Mouse (Mus musculus): Measurements from ENCODE around the gene Meis2.

The Meis2 gene

DNA sequence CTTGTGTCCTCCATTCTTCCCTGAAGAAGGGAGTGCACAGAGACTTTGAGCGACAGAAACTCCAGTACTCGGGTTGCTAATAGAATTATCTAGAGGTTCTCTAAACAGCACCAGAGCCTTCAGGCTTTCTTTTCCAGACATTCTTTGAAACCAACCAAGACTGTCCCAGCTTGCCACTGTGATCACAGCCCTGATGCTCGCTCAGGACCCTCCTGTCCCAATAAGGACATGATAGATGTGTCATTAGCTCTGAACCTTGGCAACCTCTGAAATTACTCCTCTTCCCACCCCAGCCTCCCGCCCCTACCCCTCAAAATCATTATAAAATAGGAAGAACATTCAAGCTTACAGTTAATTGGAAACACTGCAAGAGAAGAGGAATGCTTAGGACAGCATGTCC, 71.8 kb downstream of the Meis2 start:
- no peak for DNase-seq

DNA sequence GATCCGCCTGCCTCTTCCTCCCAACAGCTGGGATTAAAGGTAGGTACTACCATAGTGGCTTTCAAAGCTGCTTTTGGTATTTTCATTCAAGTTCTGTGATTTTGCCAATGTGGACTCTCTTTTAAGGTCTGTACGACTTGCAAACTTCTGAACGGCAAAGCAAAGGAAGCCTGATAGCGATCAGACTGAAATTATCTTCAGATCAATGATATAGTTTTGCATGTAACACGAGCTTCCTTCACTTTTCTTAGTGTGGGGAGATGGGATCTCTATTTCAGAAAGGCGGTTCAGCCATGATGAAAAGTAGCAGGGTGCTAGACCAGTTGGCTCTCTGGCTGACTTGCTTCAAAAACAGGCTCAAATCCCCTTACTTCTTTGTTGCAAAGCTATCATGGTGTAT, 76.4 kb downstream of the Meis2 start:
- DNase-seq, result no peak

DNA sequence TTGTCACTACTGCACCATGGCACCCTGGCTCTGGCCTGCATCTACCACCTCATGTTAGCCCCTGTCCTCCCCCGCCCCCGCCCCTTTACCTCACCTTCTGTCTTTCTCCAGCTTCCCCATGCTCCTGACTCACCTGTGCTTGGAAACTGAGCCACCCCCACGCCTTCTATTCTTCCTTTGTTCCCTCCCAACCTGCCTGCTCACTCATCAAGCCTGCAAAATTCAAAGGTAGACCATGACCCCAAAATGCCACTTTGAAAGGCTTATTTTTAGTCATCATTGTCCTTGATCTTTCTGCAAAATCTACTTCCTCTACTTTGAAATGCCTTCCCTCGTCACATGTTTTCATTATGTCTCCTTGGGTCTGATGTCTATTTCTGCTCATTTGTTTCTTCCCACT, 77.2 kb downstream of the Meis2 start:
- DNase-seq, result no peak

DNA sequence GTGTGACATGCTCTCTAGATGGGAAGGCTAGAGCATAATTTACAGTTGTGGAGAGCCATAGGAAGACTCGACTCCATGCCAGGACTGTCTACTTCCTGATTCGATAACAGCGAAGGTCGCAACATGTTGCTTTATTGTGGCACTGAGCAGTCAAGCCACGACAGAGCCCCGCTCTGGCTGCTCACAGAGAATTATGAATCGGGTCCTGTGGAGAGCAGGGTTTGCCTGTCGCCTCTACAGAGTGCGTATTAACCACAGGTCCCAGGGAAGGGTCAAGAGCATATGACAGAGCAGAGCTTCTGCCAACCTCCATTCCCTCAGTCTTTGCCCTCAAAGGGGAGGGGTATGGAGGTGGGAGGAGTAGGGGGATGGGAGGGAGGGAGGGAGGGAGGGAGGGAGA, 80.7 kb downstream of the Meis2 start:
- DNase-seq, result no peak

DNA sequence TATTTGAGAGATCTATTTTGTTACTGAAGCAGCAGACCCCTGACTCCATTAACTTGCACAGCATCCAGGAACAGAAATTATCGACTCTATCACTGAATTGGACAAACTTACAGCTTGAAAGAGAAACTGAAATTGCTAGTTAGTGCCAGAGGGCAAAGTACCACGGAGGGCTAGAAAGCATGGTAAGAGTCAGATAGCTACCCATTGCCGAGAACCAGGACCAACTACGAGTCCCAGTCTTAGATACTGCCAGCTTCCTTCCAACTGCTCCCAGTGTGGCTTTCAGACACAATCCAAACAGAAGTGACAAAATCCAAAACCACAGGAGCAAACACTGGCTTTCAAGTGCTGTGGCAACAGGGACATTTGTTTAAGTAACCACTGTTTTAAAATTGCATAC, 81.2 kb downstream of the Meis2 start:
- no peak for DNase-seq

DNA sequence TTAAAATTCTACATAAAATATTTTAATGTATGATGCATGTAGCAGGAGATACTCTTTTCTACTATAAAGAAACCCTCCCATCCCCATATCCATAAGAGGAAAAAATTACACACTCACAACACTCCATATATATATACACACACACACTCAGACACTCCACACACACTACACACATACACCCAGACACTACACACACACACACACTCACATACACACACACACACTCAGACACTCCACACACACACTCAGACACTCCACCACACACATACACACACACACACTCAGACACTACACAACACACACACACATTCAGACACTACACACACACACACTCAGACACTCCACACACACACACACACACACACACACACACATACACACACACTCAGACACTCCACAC, 85.1 kb downstream of the Meis2 start:
- no peak for DNase-seq

DNA sequence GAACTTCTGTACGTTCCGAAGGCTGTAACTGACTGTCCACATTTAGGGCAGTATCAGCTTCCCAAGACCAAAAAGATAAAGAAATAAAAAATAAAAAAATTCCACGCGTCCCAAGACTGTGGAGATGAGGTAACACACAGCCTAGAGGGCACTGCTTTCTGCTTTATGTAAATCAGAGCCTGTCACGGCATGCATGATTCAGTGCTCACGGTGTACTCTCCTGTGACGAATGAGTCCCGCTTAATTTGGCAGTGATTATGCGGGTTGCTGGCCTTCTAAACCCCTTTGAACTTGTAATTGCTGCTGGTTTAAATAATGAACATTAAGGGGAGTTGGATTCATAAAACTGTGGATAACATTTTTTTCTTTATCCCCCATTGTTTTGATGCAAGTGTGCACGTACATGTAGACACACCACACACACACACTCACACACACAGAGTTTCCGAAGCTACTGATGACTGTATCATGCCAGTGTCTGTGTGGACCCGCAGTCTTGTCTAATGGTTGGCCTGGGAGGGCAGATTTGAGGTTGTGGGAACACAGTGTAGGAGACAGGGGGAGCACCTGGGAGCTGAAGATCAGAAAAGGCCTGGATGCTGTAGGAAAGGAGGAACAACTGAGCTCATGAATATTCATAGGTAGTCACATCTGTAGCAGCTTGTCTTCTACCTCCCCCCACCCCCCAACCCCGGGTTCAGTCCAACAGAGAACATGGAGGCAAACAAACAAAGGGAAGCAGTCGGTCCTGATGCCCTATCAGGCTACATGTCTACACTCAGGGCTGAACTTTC, 85.8 kb downstream of the Meis2 start:
- DNase-seq, result no peak

DNA sequence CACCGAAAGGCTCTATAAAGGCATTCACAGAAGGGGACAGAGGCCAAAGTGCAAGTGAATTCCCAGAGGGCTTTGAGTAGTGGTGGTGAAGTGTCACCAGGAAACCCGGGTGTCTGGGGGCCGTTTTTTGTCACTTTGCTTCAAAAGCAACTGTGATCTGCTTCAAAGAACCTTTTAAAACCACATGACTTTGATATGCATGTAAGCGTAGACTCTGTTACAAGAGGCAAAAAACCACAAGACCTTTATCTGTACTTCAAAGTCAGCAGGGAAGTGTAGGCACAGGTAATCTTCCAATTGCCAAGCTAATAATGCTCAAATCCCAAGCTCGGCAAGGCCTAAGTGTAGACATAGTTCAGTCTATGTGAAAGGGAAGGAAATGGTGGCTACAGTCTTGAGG, 87.0 kb downstream of the Meis2 start:
- no peak for DNase-seq

DNA sequence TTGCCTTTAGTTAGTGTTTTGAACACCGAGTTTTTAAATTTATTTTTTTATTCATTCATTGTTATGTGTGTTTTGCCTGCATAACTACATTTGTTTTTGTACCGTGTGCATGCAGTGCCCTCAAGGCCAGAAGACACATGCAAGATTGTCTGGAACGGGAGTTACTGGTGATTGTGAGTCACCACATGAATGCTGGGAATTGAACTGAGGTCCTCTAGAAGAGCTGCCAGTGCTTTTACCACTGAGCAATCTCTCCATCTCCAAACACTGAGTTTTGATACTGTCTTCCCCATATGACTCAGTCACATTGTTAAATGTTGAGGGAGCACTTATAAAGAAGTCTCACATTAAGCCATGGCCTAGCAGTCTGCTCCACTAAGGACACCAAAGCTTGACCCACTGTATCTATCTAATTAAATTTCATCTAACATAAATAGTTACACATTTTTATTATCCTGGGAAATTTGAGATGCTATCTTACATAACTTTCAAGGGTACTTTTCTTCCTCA, 94.3 kb downstream of the Meis2 start:
- DNase-seq, result no peak

DNA sequence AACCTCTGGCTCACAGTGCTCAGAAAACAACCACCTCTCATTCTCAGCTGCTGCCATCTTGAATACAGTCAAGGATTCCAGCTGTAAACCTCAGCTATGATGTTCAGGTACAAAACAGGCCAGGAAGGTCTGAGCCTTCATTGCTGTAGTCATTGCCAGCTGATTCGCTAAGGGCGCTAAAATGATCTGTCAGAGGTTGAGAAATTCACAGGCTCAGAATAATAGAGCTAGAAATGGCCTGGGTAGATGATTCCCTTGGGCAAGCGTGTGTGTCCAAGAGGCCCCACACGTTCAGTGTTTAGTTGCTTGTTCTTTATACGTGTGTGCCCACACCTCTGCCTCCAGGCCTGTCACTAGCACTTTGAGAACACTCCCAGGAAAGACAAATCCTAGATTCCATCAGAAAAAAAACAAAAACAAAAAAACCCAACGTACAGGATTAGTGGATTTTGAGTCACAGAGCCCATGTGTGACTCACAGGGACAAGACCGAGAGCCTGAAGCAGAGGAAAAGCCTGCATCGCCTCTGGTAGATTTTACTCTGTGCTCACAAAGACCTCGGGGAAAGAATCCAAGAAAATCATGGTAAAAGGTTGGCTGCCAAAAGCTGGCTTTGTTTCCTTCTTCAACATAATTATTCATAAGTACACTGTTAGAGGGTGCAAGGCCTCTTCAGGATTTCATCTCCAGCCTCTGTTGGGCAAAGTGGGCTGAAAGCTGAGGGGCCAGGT, 95.4 kb downstream of the Meis2 start:
- DNase-seq, result no peak

DNA sequence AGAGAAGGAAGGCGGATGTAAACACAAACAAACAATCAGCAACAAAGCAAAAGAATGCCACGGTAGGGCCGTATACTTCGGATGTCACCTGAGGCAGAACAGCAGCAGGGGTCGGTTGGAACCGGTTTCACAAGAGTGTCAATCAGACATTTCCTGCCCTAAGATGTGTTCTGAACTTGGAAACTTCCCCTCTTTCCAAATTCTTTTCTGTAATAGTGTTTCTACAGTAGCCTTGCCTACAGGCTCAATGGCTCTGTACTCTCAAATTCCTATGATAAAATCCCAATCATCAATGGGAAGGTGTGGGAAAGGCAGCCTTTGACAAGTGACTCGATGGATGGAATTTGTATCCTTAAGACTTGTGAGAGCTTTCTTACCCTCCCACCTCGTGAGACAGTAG, 96.4 kb downstream of the Meis2 start:
- DNase-seq, result no peak

DNA sequence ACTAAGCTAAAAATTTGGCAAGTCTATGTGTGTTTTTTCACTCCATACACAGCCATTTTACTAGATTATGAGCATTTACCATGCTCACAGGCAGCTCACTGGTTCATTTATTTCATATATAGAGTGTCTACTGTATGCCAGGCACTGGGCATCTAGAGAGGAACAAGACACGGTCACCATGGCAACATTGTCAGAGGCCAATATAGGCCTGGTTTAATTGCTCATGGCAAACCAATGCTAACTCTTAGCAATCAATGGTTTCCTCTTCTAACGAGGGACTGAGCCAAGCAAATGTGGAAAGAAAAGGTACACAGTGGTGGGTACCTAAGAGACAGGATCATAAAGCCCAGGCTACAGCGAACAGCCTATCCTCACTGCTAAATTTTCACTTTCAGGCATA, 100.7 kb downstream of the Meis2 start:
- DNase-seq, result no peak

DNA sequence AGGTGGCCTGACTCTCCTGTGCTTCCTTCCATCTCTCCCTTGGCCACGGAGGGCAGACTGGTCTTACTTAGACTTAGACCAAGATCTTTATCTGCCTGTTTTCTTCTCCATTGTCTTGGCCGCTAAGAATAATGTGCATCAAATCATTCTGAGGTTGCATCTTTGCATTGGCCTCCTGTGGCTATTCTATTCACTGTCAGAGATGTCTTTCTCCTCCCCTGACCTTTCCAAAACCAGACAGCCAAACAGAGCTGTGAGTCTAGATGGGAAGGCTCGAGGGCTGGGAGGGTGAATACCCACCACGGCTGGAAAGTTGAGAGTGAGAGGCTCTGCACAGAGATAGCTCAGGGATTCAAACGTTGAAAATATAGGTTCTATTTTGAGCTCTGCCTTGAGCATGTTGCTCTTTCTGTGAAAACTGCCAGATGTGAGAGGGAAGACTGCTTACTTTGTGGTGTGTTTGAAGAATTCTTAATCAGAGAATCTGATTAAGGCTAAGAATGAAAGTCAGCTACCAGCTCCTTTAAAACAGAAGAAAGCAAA, 102.3 kb downstream of the Meis2 start:
- no peak for DNase-seq

DNA sequence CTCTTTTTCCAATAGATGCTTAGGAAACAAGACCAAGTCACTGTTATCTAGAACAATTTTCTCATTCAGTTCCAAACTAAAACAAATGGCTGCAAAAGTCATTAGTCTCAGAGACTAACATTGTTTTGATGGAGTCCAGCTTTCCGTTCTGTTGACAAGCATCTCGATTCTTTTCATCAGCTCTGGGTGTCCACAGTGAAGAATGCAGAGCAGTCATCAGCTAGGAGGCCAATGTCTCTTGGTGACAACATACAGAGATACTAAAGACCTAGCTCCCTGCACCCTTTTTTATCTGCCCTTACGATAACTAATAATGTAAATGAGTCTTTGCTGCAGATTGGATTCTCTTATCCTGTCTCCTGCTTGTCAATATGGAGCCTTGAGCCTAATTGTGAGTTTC, 102.9 kb downstream of the Meis2 start:
- no peak for DNase-seq

DNA sequence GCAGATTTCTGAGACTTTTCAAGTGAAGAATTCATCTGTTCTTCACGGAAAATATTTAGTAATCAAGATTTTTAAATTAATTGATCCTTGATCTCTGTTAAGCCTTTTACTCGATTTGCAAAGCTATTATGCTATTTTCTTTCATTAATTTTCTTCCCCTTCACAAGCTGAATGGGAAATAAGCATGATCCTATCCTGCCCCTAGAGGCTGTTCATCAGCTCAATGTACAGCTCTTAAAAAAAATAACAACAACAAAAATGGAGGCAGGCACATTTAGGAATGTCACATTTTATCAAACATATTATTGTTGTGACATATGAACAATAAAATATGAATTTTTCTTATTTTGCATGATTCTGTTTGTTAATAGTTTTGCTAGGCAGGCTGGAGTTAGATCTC, 103.5 kb downstream of the Meis2 start:
- no peak for DNase-seq

DNA sequence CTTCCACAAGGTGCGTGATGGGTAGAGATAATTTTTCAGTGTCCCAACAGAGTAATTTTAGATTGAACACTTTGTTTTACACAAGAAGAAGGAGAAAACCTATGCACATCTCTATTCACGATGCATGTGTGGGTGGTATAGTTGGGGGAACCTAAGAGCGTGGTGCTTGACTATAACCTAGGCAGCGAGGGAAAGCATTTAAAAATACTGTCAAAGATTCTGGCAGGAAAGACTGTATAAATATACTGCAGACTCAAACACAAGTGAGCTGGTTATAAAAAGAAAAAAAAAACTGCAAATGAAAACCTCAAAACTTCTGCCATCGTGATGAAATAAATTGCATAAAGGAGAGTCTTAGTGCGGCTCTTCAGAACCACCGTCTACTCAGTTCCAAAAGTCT, 105.0 kb downstream of the Meis2 start:
- no peak for DNase-seq

DNA sequence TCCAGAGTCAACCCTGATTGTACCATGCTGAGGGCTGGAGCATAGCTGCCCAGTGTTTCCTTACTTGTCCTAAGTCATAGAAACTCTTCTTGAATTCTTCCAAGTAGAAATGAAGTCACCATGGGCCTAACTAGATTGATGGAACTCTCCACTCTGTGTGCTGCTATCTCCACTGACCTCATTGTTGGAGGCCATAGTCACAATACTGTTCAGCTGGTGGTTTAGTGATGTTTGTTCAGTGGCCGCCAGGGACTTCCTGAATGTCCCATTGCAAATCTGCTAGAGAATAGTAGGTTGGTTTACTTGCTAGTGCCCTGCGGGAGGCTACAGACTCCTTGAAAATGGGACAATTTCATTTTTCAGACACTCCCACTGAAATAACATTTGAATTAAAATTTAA, 108.9 kb downstream of the Meis2 start:
- DNase-seq, result no peak

DNA sequence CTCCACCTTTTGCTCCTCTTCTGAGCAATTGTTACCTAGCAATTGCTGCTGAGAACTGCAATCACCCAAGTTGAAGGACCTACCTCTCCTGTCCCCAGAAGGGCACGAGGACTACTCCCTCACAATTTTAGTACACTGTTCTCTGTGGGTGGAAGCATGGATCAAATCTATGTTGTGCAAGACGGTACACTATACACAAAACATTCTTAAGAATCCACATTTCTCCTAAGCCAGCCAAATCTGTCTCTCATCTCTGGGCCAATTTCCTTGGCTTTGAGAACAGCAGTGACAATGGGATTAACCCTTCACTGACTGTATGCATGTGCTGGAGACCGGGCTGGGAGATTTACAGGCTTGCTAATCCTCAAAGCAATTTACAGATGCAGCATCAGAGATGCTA, 115.0 kb downstream of the Meis2 start:
- no peak for DNase-seq

DNA sequence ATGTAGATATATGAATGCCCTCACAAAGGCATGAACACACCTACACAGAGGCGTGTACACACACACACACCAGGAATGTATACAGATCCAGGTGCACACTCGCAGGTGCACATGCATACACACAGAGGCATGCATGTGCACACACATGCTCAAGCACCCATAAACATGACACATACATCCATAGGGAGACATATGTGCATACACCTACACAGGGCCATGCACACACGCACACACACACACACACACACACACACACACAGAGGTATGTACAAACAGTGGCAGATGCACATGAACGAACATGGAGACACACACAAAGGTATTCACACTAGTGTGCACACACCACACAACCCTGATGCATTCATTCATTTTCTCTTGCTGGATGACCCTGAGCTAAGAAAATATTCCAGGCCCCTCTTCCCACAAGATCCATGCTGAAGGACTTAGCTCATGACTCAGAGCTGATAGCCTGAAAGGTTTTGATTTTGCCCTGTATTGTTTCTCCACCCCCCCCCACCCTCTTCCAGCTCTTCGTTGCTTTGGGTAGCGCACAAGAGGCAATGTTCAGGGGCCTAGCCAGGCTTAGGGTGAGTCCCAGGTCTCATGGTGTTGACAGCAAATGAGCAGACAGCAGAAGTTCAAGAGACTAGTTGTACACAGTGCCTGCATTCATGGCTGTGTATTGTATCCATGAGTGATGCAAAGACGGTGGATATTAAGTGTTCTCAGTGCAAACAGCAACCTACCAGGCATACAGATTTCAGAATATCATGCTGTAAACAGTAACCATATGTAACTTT, 116.8 kb downstream of the Meis2 start:
- DNase-seq, result no peak

DNA sequence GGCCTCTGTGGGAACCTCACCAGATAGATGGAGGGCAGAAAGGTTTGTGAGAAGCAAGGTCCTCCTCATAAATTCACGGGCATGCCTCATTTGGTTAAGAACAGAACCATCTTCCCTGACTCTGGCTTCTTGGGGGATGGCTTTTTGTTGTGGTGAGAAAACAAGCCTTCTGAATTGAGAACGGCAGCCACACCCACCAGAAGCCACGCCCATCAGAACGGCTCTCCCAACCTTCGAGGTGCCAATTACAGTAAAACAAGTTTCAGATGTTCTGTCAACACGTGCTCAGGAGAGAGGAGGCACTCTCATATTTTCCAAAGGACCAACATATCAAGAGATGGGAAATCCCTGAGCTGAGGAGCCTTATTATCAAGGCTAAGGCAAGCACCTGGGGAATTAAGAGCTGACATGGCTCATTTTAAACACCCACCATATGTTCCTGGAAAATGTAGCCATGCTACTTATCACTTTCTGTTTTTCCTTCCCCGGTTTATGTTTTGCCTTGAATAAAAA, 117.9 kb downstream of the Meis2 start:
- DNase-seq, result no peak

DNA sequence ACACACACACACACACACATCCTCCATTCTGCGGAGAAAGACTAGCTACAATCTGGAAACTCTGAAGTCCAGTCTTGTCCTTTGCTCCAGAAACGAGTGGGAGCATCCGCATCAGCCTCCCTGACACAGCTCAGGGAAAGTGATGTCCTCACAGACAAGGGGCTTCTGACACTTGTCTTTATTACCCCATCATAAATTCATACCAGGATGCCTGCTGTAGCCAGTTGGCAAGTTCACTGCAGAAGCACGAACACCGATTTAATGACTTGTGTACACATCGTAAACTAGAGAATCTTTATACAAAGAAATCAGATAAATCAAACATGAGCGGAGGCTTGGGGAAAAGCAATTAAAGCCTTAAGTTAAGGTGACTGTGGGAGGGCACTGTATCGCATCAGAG, 122.6 kb downstream of the Meis2 start:
- no peak for DNase-seq

DNA sequence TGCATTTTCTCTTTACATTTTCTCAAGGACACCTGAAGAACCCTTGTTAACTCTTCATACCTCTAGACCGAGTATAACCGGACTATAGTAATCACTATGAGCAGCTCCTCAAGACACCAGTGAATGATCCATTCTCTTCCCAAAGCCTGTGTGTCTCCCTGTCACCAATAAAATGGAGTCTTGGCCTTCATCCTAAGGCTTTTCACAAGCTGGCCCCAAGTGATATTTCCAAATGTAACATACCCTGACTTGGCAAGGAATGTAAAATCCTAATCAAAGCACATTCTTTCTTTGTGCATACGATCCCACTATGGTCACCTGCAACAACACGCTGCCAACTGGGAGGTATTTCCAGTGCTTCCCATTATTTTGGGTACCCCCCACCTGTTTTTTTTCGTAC, 125.8 kb downstream of the Meis2 start:
- DNase-seq, result no peak

DNA sequence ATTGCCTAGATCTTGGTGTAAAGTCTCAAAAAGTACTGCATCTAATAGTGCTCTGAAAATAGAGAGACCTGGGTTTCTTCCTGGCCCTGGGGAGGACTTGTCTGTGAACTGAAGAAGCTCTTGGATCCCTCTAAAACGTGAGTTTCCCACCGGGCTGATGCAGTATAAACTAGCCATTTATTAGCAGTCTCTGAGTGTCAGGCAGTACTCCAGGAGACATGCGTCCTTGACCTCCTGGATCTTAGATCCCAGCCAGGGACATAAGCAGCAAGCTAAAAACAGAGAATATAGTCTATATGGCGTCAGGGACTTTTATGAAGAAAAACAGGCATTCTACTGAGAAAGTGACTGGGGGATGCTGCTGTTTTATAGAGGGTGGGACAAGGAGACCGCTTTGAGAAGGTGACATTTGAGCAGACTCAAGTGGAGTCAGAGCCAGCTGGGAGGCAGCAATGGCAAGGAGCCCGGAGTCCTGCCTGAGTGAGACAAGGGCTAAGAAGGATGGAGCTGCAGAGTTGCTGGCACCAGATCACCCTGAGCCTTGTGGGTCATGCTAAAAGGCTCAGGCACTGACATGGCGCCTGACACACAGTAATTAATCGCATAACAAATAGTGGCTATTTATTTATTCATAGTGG, 126.6 kb downstream of the Meis2 start:
- DNase-seq, result peak; percentile 39
